Mouse (Mus musculus) testis, adult 2 months (tissue): Measurements from ENCODE around the gene Loxl3. TPM values are rescaled to one million over a fixed set of nuclear protein-coding genes. Genes with fewer than 3 reads are reported as not detected.

Experiments used
- H3K27ac ChIP-seq: fragments of 200-500 bp; 2 replicates; pipeline ENCODE4 v1.5.1; 2012; ENCODE audit warnings: low read depth, low read length; ENCODE audit not compliant: control insufficient read depth, insufficient read depth
- H3K27me3 ChIP-seq: fragments of 200-500 bp; 2 replicates; pipeline ENCODE4 v1.6.1; 2012; ENCODE audit warnings: mild to moderate bottlenecking, low read length, moderate library complexity; ENCODE audit not compliant: control insufficient read depth, insufficient read depth
- H3K36me3 ChIP-seq: fragments of 200-500 bp; 2 replicates; pipeline ENCODE4 v1.6.1; 2012; ENCODE audit warnings: mild to moderate bottlenecking, low read length; ENCODE audit not compliant: control insufficient read depth, insufficient read depth
- H3K4me1 ChIP-seq: fragments of 200-500 bp; 2 replicates; pipeline ENCODE4 v1.6.1; 2012; ENCODE audit warnings: low read length; ENCODE audit not compliant: control insufficient read depth, insufficient read depth
- H3K4me3 ChIP-seq: fragments of 200-500 bp; 2 replicates; pipeline ENCODE4 v1.5.1; 2012; ENCODE audit warnings: low read depth, mild to moderate bottlenecking, low read length, moderate library complexity, mixed read lengths; ENCODE audit not compliant: control insufficient read depth
- CTCF ChIP-seq: fragments of 200-500 bp; IDR thresholded peaks from 2 replicates; pipeline ENCODE4 v1.5.1; 2012; ENCODE audit warnings: low read depth, mild to moderate bottlenecking, inconsistent platforms, low read length, moderate library complexity; ENCODE audit not compliant: control insufficient read depth, insufficient read depth, insufficient replicate concordance
- POLR2A ChIP-seq: fragments of 200-500 bp; IDR thresholded peaks from 2 replicates; pipeline ENCODE4 v1.6.1; 2012; ENCODE audit warnings: low read depth, mild to moderate bottlenecking, inconsistent platforms, low read length, moderate library complexity; ENCODE audit not compliant: control insufficient read depth
- polyA plus RNA-seq: library from polyadenylated mRNA; depleted of rRNA; stranded (reverse); fragments of >200 nt; gene quantifications from 2 replicates; pipeline ENCODE4 v1.2.3, GENCODE M21; 2012; rRNA removed

Loxl3 gene
- 1.1 and 1.3 TPM in 2 replicates for polyA plus RNA-seq

DNA sequence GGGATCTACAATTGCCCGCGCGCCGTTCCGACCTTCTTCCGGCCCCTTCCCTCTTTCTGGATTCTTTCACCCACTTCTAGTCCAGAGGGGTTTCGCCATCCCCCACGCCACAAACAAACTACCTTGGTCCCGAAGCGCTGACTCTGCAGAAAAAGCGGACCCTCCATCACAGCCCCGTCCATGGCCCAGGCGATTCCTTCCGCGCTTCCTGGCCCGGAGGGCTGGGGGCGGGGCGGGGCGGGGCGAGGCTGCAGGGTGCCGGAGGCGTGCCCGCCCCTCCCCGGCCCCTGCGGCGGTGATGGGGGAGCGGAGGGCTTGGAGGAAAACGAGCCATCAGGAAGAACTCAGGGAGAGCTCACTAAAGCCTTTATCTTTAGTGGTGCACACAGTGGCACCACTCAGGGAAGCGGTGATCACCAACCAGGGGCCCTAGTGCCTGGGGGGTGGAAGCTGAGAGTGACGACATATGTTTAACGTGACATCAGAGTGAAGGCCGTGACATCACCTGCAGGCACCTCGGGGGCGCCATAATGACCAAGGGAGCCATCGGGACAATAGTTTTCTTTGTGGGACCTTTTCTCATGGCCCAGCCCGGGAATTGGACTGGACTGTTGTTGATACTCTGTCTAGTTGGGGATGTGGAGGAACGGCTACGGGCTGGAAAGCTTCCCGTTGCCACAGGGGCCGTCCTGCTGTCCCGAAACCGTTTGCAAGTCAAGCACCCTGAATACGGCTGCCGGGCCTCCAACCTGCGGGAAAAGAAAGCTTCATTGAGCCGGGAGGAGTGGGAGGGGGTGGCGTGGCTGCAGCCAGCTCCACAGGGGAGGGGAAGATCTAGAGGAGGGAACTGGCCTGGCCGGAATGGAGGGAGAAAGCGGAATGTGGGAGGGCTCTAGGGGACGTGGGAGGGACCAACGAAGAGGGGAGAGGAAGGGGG is at the start of gene Loxl3, which contains the start of gene Dok1:
Gene Loxl3, plus strand, starts transcription at position 925 of the 937 bp plus-strand sequence.
Gene Dok1, minus strand, starts transcription at position 223 of the 937 bp plus-strand sequence.
- TF ChIP-seq POLR2A (0 out of 2 replicates have a peak, but pooled peaks have one; percentile 18), CTCF (no peak)
- Histone ChIP-seq H3K36me3 (no peaks in the 10 kb centered on the region), H3K27ac (peak within 1 kb of the TSS; percentile 76), H3K4me1 (peaks cover 18% of the 10 kb centered on the region), H3K4me3 (peak within 1 kb of the TSS; percentile 90), H3K27me3 (no peaks in the 10 kb centered on the region)

- Histone ChIP-seq H3K27ac (no peak overlapping the region), H3K4me1 (no peaks in the 10 kb centered on the region), H3K27me3 (no peaks in the 10 kb centered on the region), H3K36me3 (no peaks in the 10 kb centered on the region), H3K4me3 (no peak overlapping the region)
- no peak for TF ChIP-seq CTCF
- no peak for TF ChIP-seq POLR2A
Observed at GRCm38 (mm10) chr6:82987411-82987971, 46.5 kb upstream of the Loxl3 start.

DNA sequence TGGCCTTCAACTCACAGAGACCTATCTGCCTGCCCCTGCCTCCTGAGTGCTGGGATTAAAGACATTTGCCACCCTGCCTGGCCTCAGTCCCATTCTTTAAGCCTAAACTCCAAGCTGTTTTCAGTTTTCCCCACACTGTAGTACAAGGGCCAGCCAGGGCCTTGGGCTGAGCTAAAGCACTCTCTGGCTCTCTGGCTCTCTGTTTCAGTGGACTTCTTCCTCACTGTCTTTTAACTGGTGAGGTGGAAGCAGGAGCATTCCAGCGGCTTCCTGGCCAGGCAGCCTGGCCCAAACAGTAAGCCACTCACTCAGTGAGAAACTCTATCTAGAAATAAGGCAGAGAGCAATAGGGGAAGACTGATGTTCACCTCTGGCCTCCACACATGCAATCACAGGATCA is 40.3 kb upstream of the Loxl3 start:
- TF ChIP-seq CTCF (no peak), POLR2A (no peak)
- Histone ChIP-seq H3K27ac (no peak overlapping the region), H3K4me3 (no peak overlapping the region), H3K27me3 (no peaks in the 10 kb centered on the region), H3K4me1 (no peaks in the 10 kb centered on the region), H3K36me3 (no peaks in the 10 kb centered on the region)

DNA sequence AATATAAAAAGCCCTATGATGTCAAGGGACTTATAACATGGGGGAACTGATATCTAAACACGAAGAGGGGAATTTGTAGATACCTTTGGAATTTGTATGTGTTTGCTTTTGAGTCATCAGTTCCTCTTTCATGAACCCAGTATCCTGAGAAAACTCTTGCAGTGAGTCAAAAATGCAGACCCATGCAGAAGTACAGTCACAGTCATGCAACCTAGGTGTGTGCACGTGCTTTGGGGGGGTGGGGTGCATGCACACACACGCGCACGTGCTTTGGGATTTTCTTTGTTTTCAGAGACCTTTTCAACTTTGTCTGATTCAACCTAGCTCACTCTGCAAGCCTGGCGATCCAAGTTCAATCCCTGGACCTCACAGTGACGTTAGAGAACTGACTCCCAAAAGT is 39.6 kb upstream of the Loxl3 start:
- TF ChIP-seq CTCF: no peak
- TF ChIP-seq POLR2A: no peak
- H3K27ac ChIP-seq: no peak overlapping the region
- H3K4me3 ChIP-seq: no peak overlapping the region
- H3K27me3 ChIP-seq: no peaks in the 10 kb centered on the region
- no peaks in the 10 kb centered on the region for H3K4me1 ChIP-seq
- no peaks in the 10 kb centered on the region for H3K36me3 ChIP-seq

- Histone ChIP-seq H3K36me3 (no peaks in the 10 kb centered on the region), H3K27ac (peak overlapping the region; percentile 86), H3K4me1 (no peaks in the 10 kb centered on the region), H3K27me3 (no peaks in the 10 kb centered on the region), H3K4me3 (no peak overlapping the region)
- TF ChIP-seq CTCF (peak; percentile 87; the same call in 1 of the 2 replicates), POLR2A (no peak)
Observed at GRCm38 (mm10) chr6:82996740-82997315, 37.1 kb upstream of the Loxl3 start.

- no peaks in the 10 kb centered on the region for H3K27me3 ChIP-seq
- peak overlapping the region; percentile 86 for H3K27ac ChIP-seq
- TF ChIP-seq CTCF: no peak
- no peak for TF ChIP-seq POLR2A
- H3K4me1 ChIP-seq: no peaks in the 10 kb centered on the region
- H3K4me3 ChIP-seq: no peak overlapping the region
- no peaks in the 10 kb centered on the region for H3K36me3 ChIP-seq
Observed at GRCm38 (mm10) chr6:82997511-82998102, 36.4 kb upstream of the Loxl3 start.

DNA sequence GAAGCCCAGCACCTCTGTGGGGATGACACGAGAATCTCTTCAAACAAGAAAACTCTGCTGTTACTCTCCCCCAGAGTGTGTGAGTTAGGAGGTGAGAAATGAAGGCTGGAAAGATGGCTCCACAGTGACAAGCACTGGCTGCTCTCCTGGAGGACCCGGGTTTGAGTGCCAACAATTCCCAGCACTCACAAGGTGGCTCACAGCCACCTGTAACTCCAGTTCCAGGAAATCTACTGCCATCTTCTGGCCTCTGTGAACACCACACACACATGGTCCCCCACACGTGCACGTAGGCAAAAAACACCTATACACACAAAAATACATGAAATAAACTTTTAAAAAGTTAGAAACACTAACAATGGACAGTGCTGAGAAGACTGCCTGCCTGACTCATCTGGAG is 35.6 kb upstream of the Loxl3 start:
- Histone ChIP-seq H3K4me1 (no peaks in the 10 kb centered on the region), H3K27ac (no peak overlapping the region), H3K4me3 (no peak overlapping the region), H3K27me3 (no peaks in the 10 kb centered on the region), H3K36me3 (no peaks in the 10 kb centered on the region)
- TF ChIP-seq POLR2A (no peak), CTCF (no peak)

DNA sequence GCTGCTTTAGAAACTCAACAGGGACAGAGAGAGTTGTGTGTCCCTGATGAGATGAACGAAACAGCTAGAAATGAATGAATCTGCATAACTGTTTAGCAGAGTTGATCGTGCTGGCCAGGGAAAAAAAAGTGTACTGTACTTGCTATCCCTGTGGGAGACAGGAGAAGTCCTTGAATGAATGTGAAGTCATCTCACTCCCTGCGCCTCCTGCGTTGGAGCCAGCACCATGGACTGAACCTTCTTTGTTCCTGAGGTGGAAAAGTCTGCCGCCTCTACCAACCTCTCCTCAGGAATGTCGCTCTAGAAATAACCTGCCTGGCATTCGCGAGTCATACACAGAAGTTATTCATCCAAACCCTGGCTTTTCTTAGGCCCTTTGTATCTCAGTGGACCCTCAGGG is 34.0 kb upstream of the Loxl3 start:
- TF ChIP-seq POLR2A: no peak
- TF ChIP-seq CTCF: no peak

More for the DNA sequence above, 34.0 kb upstream of the Loxl3 start:
- Histone ChIP-seq H3K4me1 (no peaks in the 10 kb centered on the region), H3K27me3 (no peaks in the 10 kb centered on the region), H3K36me3 (no peaks in the 10 kb centered on the region), H3K27ac (no peak overlapping the region), H3K4me3 (no peak overlapping the region)
